Mouse (Mus musculus) hindbrain, embryonic 12.5 days (tissue): Measurements from ENCODE around the gene Anapc16. TPM values are rescaled to one million over a fixed set of nuclear protein-coding genes. Genes with fewer than 3 reads are reported as not detected.
"Not testable (repeated sequence)": the region's sequence is repeated elsewhere in the genome, so short reads cannot be mapped to it uniquely, and the experiment has no call there.

Experiments
- ATAC-seq: fragments of 200-750 bp; cut with Nextera tagmentation; 2 replicates; pipeline ENCODE4 v1.8.0; 2017; ENCODE audit warnings: moderate TSS enrichment; ENCODE audit not compliant: low FRiP score
- H3K27ac ChIP-seq: fragments of 300-500 bp; sonication (generic); 2 replicates; pipeline ENCODE4 v1.5.1; 2016; ENCODE audit warnings: mild to moderate bottlenecking
- H3K27me3 ChIP-seq: fragments of 300-500 bp; sonication (generic); 2 replicates; pipeline ENCODE4 v1.6.1; 2016; ENCODE audit warnings: mild to moderate bottlenecking
- H3K36me3 ChIP-seq: fragments of 300-500 bp; sonication (generic); 2 replicates; pipeline ENCODE4 v1.6.1; 2016; ENCODE audit warnings: mild to moderate bottlenecking
- H3K4me1 ChIP-seq: fragments of 300-500 bp; sonication (generic); 2 replicates; pipeline ENCODE4 v1.6.1; 2016
- H3K4me2 ChIP-seq: fragments of 300-500 bp; sonication (generic); replicated peaks from 2 replicates; pipeline ENCODE4 v1.6.1; 2016; ENCODE audit warnings: mild to moderate bottlenecking
- H3K4me3 ChIP-seq: fragments of 300-500 bp; sonication (generic); 2 replicates; pipeline ENCODE4 v1.5.1; 2016; ENCODE audit warnings: mild to moderate bottlenecking
- H3K9ac ChIP-seq: fragments of 300-500 bp; sonication (generic); 2 replicates; pipeline ENCODE4 v1.6.1; 2016; ENCODE audit warnings: mild to moderate bottlenecking, moderate library complexity
- H3K9me3 ChIP-seq: fragments of 300-500 bp; sonication (generic); replicated peaks from 2 replicates; pipeline ENCODE4 v1.6.1; 2016; ENCODE audit warnings: mild to moderate bottlenecking
- WGBS: fragments of 180-500 bp; shearing (Covaris S2); methylation state at CpG from one replicate; pipeline ENCODE4 v1.1.7; 2016; 5-methylcytosine and 5-hydroxymethylcytosine counted together
- polyA plus RNA-seq: library from polyadenylated mRNA; unstranded; fragments of >200 nt; fragmentation: Nextera tagmentation; extraction: Ambion mirVana; gene quantifications from 2 replicates; pipeline ENCODE4 v1.2.1, GENCODE M21; 2016

The Anapc16 gene
- polyA plus RNA-seq, 1 experiment from 2014 or later: 119 TPM

DNA sequence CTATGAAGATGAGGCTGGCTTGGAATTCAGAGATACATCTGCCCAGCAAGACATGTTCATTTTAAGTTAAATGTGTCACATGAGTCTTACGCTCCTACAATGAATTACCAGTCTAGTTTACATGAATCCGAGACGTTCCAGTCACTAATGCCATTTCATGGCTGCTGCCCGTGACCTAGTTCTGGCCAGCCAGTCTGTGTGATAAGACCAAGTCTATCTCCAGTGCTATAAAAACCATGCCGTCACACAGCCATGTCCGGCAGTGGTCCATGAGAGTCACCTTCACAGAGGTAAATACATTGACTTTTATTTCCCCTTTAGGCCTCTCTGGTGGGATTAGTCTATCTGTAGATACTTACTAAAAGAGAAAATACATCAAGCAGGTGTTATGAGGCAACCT lies 7.0 kb downstream of the Anapc16 start:
- H3K4me1 ChIP-seq: 0 out of 2 replicates have a peak, but pooled peaks cover under 1% of the 10 kb centered on the region
- H3K4me3 ChIP-seq: no peak overlapping the region
- H3K27ac ChIP-seq: no peak overlapping the region
- no peaks in the 10 kb centered on the region for H3K27me3 ChIP-seq
- ATAC-seq: no peak
- no peak overlapping the region for H3K4me2 ChIP-seq
- peaks cover 44% of the 10 kb centered on the region for H3K36me3 ChIP-seq
- no peak overlapping the region for H3K9ac ChIP-seq
- no peaks in the 10 kb centered on the region for H3K9me3 ChIP-seq
- WGBS: 94% methylated on average over 6 of the region's 6 CpGs

- 94% methylated on average over 2 of the region's 3 CpGs for WGBS
- not testable (repeated sequence) for H3K27ac ChIP-seq, H3K27me3 ChIP-seq, H3K4me2 ChIP-seq, H3K9ac ChIP-seq, H3K4me1 ChIP-seq, ATAC-seq, H3K9me3 ChIP-seq, H3K4me3 ChIP-seq
- H3K36me3 ChIP-seq: peaks cover 60% of the 10 kb centered on the region
Observed at GRCm38 (mm10) chr10:59993813-59994212, 9.1 kb downstream of the Anapc16 start.

DNA sequence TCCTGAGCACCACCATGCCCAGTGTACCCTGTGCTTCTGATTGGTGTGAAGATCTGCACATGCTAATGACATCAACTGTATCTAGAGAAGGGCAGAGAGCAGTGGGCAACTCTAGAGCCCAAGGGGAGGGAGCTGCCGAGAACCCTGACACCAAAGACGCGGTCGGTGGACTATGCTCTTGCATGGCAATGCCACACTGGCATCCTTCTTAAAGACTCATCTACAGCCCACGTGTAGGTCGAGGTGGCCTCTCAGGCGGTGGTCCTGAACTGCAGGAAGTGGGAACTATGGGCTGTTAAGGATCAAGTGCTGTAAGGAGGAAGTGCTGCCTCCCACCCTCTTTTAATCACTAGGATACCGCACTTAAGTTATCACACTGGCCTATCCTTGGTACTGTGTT lies 10.9 kb downstream of the Anapc16 start:
- Histone ChIP-seq H3K27me3 (no peaks in the 10 kb centered on the region), H3K4me3 (no peak overlapping the region), H3K27ac (no peak overlapping the region), H3K9ac (no peak overlapping the region), H3K9me3 (no peaks in the 10 kb centered on the region), H3K4me1 (no peaks in the 10 kb centered on the region), H3K4me2 (no peak overlapping the region), H3K36me3 (peaks cover 78% of the 10 kb centered on the region)
- ATAC-seq: no peak
- 87% methylated on average over 8 of the region's 8 CpGs for WGBS

DNA sequence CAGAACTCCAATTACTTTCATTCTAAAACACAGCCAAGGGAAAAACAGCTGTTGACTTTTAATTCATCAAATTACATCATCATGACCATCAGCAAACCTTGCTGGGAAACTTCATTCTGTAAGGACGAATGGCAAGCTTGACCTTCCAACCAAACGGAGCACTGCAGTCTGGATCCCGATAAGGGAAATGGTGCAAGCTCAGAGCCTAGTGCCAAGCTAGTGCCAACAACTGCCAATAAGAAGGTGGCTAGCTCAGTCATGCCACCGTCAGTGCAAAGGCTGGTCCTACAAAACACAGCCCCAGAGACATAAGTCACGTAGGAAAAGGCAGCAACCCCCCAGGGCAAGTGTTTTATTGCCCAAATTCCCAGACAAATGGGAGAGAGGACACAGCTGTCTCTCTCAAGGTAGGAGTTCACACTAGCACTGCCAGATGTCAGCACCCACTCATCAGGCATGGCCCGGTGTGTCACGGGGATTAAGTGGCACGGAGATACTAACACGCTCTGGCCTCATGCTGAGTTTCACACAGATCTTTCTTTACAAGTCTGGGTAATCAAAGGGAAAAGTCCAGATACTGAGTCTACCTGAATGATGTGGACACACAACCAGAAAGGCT lies 11.6 kb downstream of the Anapc16 start:
- no peak overlapping the region for H3K4me3 ChIP-seq
- WGBS: 90% methylated on average over 9 of the region's 9 CpGs
- ATAC-seq: no peak
- no peaks in the 10 kb centered on the region for H3K4me1 ChIP-seq
- H3K9me3 ChIP-seq: no peaks in the 10 kb centered on the region
- no peak overlapping the region for H3K27ac ChIP-seq
- peaks cover 79% of the 10 kb centered on the region for H3K36me3 ChIP-seq
- no peaks in the 10 kb centered on the region for H3K27me3 ChIP-seq
- no peak overlapping the region for H3K9ac ChIP-seq
- H3K4me2 ChIP-seq: no peak overlapping the region

DNA sequence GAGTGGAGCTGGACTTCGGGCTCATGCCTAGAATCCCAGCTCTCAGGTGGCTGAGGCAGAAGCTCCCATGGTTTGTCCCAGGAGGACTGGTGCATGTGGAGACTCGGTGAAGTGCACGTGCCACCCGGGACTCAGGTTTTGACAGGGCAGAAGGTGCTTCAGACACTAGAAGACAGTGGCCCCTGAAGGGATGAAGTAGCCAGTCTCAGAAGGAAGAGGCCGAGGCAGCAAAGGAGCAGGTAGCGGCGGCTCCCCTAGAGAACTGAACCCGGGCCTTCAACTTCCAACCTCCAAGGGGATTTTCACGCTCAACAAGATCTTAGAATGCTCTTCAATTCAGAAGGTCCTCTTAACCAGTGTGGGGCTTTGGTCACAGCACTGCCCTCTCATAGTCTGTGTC lies 12.5 kb downstream of the Anapc16 start:
- H3K9ac ChIP-seq: no peak overlapping the region
- H3K36me3 ChIP-seq: peaks cover 79% of the 10 kb centered on the region
- 97% methylated on average over 9 of the region's 9 CpGs for WGBS

DNA sequence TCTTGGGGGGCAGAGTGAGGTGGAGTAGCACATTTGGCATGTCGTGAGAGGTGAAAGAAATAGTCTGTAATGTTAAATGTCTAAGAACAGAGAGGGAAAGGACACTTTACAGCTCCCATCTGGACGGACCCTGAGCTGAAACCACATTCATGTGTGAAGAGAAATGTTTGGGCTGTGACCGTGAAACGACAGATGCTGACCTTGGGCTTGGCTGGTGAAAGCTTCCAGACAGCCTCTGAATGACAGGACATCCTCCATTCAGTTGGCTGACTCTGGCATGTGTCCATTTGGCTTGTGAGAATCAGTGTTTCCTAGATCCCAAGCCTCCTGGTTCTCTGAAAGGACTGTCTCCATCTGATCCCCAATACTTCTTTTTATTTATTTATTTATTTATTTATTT lies 14.9 kb downstream of the Anapc16 start:
- WGBS: 87% methylated on average over 4 of the region's 4 CpGs
- Histone ChIP-seq H3K9me3 (no peaks in the 10 kb centered on the region), H3K27ac (no peak overlapping the region), H3K36me3 (peaks cover 65% of the 10 kb centered on the region), H3K4me1 (no peaks in the 10 kb centered on the region), H3K4me3 (no peak overlapping the region), H3K9ac (no peak overlapping the region), H3K4me2 (no peak overlapping the region), H3K27me3 (no peaks in the 10 kb centered on the region)
- no peak for ATAC-seq

More for the DNA sequence above, 12.5 kb downstream of the Anapc16 start:
- ATAC-seq: no peak
- Histone ChIP-seq H3K4me3 (no peak overlapping the region), H3K4me2 (no peak overlapping the region), H3K27ac (no peak overlapping the region), H3K4me1 (no peaks in the 10 kb centered on the region), H3K27me3 (no peaks in the 10 kb centered on the region), H3K9me3 (no peaks in the 10 kb centered on the region)

DNA sequence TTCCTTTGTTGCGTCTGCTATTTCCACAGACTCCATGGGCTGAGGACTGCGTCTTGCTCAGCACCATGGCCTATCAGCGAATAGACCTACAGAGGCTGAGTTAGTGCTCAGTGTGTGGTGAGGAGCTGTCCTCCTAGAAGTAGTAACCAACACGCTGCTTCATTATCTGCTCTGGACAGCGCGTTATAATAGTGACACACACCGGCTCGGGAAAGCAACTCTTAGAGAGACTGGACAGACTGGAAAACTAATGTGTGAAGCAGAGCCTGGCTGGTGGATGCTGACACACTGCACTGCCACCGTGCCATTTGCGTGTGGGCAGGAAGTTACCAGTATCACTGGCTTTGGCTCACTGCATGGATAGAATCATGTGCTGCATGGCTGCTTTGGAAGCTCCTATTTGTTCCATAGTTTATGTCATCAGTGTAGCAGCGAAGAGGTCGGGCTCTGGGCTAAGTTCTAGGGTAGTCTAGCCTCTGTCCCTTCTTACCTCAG lies 20.5 kb downstream of the Anapc16 start:
- ATAC-seq: no peak
- H3K27me3 ChIP-seq: no peaks in the 10 kb centered on the region

DNA sequence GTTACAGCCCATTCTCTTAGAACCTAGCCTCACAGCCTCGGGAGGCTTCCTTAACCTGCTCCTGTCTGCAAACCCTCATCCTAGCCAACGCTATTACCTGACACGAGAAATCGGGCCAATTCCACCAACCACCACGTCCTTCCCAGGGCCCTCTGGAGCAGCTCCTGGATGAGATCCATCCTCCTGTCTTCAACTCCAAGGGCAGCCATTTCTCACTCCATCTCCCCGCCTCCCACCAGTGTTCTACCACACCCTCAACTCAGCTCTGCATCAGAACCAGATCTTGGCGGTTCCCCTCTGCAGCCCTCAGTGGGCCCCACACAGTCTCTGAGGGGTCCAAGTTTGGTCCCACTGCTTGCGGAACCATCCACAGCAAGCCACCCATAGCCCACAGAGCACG lies 21.1 kb downstream of the Anapc16 start:
- 93% methylated on average over 9 of the region's 9 CpGs for WGBS
- Histone ChIP-seq H3K27me3 (no peaks in the 10 kb centered on the region), H3K36me3 (peaks cover 15% of the 10 kb centered on the region), H3K9ac (no peak overlapping the region), H3K27ac (no peak overlapping the region), H3K4me2 (no peak overlapping the region), H3K4me1 (peaks cover 14% of the 10 kb centered on the region), H3K4me3 (no peak overlapping the region), H3K9me3 (no peaks in the 10 kb centered on the region)
- ATAC-seq: no peak

More for the DNA sequence above, 20.5 kb downstream of the Anapc16 start:
- Histone ChIP-seq H3K27ac (no peak overlapping the region), H3K9me3 (no peaks in the 10 kb centered on the region), H3K4me1 (peaks cover 14% of the 10 kb centered on the region), H3K9ac (no peak overlapping the region), H3K4me2 (no peak overlapping the region), H3K36me3 (peaks cover 20% of the 10 kb centered on the region), H3K4me3 (no peak overlapping the region)
- 95% methylated on average over 12 of the region's 12 CpGs for WGBS

DNA sequence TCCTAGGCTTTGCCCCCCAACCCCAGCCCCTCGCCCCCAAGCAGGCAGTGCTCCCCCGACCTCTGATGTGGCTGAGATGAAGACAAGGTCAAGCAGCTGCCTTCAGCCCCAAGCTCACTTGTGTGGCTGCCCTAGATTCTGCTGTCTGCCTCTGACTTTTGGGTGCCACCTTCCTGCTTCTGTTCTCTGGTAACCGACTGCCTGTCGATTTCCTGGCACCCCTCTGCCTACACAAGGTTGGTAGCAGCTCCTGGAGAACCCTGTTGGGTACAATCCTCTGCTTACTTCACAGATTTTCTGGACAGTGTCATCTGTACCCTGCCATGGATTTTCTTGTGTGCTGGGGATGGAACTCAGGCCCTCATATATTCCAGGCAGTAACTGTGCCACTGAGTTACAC lies 21.6 kb downstream of the Anapc16 start:
- Histone ChIP-seq H3K27me3 (no peaks in the 10 kb centered on the region), H3K36me3 (peaks cover 12% of the 10 kb centered on the region), H3K4me1 (peaks cover 14% of the 10 kb centered on the region), H3K4me3 (no peak overlapping the region), H3K9me3 (no peaks in the 10 kb centered on the region), H3K9ac (no peak overlapping the region; the same call in 1 of the 2 replicates), H3K4me2 (no peak overlapping the region), H3K27ac (no peak overlapping the region)
- WGBS: 72% methylated on average over 4 of the region's 4 CpGs
- ATAC-seq: no peak

DNA sequence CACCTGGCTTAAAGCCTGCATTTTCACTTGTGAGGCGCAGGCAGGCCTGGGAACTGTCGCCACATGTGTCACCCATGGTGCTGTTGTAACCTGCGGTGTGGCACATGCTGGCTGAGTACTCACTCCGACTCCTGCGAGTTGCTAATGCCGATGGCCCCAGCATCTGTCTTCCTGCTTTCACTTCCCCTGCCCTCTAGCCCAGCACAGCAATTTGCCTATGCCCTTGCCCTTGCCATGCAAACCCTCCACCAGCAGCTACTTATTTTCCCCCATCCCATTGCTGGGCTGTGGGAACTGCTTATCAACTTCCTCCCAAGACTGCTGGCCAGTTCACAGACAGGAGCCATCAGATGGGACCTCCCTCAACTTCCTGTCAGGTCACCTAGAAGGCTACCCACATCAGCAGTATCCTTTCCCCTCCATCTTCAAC lies 22.1 kb downstream of the Anapc16 start:
- no peak for ATAC-seq
- Histone ChIP-seq H3K4me3 (no peak overlapping the region), H3K9me3 (no peaks in the 10 kb centered on the region), H3K27ac (no peak overlapping the region), H3K36me3 (peaks cover 7% of the 10 kb centered on the region), H3K4me2 (no peak overlapping the region), H3K9ac (no peak overlapping the region), H3K4me1 (peaks cover 14% of the 10 kb centered on the region), H3K27me3 (no peaks in the 10 kb centered on the region)
- WGBS: 88% methylated on average over 6 of the region's 6 CpGs

- peak; percentile 39 for ATAC-seq
- Histone ChIP-seq H3K36me3 (no peaks in the 10 kb centered on the region), H3K27me3 (no peaks in the 10 kb centered on the region), H3K27ac (peak overlapping the region; percentile 81), H3K4me3 (no peak overlapping the region), H3K4me1 (peaks cover 25% of the 10 kb centered on the region), H3K4me2 (no peak overlapping the region), H3K9ac (peak overlapping the region; percentile 36), H3K9me3 (no peaks in the 10 kb centered on the region)
- WGBS: 54% methylated on average over 11 of the region's 11 CpGs
Observed at GRCm38 (mm10) chr10:59978873-59979743, 23.8 kb downstream of the Anapc16 start.

DNA sequence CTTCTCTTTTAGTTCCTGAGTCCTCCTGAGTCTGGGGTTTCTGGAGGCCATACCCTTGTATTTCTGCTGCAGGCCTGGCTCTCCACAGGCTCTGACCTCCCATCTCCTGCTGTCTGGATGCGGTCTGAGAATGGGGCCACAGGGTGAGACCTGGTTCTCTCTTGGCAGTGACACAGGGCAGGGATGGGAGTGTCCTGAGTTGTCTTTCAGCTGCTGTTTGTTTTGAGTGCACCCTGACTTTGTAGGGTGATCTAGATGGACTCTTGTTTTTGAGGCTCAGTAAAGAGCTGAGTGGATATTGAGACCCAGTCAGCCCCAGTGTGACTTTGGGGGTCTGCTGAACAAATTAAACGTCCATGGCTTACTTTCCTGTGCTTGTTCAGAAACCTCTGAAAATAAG lies 24.5 kb downstream of the Anapc16 start:
- H3K4me3 ChIP-seq: no peak overlapping the region
- no peaks in the 10 kb centered on the region for H3K9me3 ChIP-seq
- H3K27me3 ChIP-seq: no peaks in the 10 kb centered on the region
- 65% methylated on average over 2 of the region's 2 CpGs for WGBS
- H3K27ac ChIP-seq: peak overlapping the region; percentile 81
- H3K9ac ChIP-seq: peak overlapping the region; percentile 36
- no peak overlapping the region for H3K4me2 ChIP-seq
- peaks cover 28% of the 10 kb centered on the region for H3K4me1 ChIP-seq
- H3K36me3 ChIP-seq: no peaks in the 10 kb centered on the region
- no peak for ATAC-seq
